Mouse (Mus musculus): Measurements from ENCODE around the gene Olfr736. TPM values are rescaled to one million over a fixed set of nuclear protein-coding genes. Genes with fewer than 3 reads are reported as not detected.

The Olfr736 gene
- polyA plus RNA-seq, 1 experiment from 2014 or later: not detected

Other genes starting within 250 kb of the Olfr736 start
- not detected in 2 replicates for gene Olfr728, start 238.5 kb upstream of the Olfr736 start, polyA plus RNA-seq (2014; fragmentation: Nextera tagmentation; extraction: Ambion mirVana)
- gene Olfr729, start 228.3 kb upstream of the Olfr736 start, polyA plus RNA-seq (2014; fragmentation: Nextera tagmentation; extraction: Ambion mirVana): not detected in 2 replicates
- not detected in 2 replicates for gene Olfr730, start 193.0 kb upstream of the Olfr736 start, polyA plus RNA-seq (2014; fragmentation: Nextera tagmentation; extraction: Ambion mirVana)
- gene Olfr731, start 139.3 kb upstream of the Olfr736 start, polyA plus RNA-seq (2014; fragmentation: Nextera tagmentation; extraction: Ambion mirVana): not detected in 2 replicates
- not detected in 2 replicates for gene Olfr732, start 97.0 kb upstream of the Olfr736 start, polyA plus RNA-seq (2014; fragmentation: Nextera tagmentation; extraction: Ambion mirVana)
- gene Olfr733, start 79.6 kb upstream of the Olfr736 start, polyA plus RNA-seq (2014; fragmentation: Nextera tagmentation; extraction: Ambion mirVana): not detected in 2 replicates
- not detected in 2 replicates for gene Olfr734, start 54.4 kb upstream of the Olfr736 start, polyA plus RNA-seq (2014; fragmentation: Nextera tagmentation; extraction: Ambion mirVana)
- gene Olfr735, start 32.3 kb upstream of the Olfr736 start, polyA plus RNA-seq (2014; fragmentation: Nextera tagmentation; extraction: Ambion mirVana): not detected in 2 replicates
- not detected in 2 replicates for gene Tlr11, start 23.2 kb upstream of the Olfr736 start, polyA plus RNA-seq (2014; fragmentation: Nextera tagmentation; extraction: Ambion mirVana)
- not detected in 2 replicates for gene Olfr738, start 26.4 kb downstream of the Olfr736 start, polyA plus RNA-seq (2014; fragmentation: Nextera tagmentation; extraction: Ambion mirVana)
- not detected in 2 replicates for gene Olfr739, start 37.5 kb downstream of the Olfr736 start, polyA plus RNA-seq (2014; fragmentation: Nextera tagmentation; extraction: Ambion mirVana)
- gene Olfr740, start 64.4 kb downstream of the Olfr736 start, polyA plus RNA-seq (2014; fragmentation: Nextera tagmentation; extraction: Ambion mirVana): not detected in 2 replicates
- gene Olfr741, start 91.6 kb downstream of the Olfr736 start, polyA plus RNA-seq (2014; fragmentation: Nextera tagmentation; extraction: Ambion mirVana): not detected in 2 replicates
- not detected in 2 replicates for gene Olfr742, start 122.4 kb downstream of the Olfr736 start, polyA plus RNA-seq (2014; fragmentation: Nextera tagmentation; extraction: Ambion mirVana)
- not detected in 2 replicates for gene Olfr743, start 140.7 kb downstream of the Olfr736 start, polyA plus RNA-seq (2014; fragmentation: Nextera tagmentation; extraction: Ambion mirVana)
- gene Olfr744, start 233.7 kb downstream of the Olfr736 start, polyA plus RNA-seq (2014; fragmentation: Nextera tagmentation; extraction: Ambion mirVana): not detected in 2 replicates

Measured in hindbrain, embryonic 14.5 days (tissue).